Mouse (Mus musculus): ENCODE data around the gene Hmgn1.
"Not testable (repeated sequence)": the region's sequence is repeated elsewhere in the genome, so short reads cannot be mapped to it uniquely, and the experiment has no call there.

Hmgn1 gene

DNA sequence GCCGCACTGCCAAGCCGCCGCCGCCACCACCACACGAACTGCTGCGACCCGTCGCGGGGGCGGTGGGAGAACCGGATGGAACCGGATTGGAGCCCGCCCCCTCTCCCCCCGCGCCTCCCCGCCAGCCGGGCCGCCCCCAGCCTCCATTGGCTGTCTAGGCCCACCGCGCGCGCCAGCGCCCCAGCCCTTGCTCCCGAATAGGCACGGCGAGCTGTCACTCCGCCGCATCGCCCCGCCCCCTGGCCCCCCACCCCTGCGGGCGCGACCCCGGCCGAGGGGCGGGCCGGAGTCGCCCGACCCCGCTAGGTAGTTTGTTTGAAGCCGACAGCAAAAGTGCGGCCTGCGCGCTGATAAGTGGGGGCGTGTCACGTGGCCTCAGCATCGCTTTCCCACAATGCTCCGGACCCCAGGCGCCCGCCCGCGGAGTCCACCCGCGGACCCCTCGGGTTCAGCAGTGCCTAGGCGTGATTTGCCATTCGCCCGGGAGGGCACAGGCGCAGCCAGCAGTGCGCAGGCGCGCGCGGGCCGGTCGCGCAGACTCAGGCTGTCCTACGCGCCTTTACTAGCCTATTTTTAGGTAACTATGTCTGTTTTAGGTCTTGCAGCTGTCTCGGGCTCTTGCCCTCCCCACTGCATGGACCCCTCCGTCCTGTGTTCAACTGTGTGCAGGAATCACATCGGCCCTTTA, at the start of gene Hmgn1:
Gene Hmgn1, minus strand, starts transcription at position 73 of the 688 bp plus-strand sequence.
- peak; percentile 99 for DNase-seq (ENCODE audit: low read depth, low spot score)

DNA sequence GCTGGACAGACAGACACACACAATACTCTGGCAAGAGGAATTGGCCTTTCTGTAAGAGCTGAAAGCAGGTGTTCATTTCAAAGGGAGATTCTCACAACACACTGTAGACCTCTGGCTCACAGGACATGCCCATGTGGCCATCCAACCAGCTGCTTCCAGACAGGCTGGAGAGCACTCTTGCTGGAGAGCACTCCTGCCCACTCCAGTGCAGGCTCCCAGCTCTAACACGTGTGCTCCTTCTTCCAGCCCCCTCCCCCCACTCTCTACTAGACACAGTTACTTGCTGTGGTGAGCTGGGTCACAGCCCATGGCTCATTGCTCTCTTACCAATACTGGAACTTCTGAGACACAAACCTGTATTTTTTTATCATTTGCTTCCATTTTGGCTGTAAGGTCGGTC, 47.9 kb upstream of the Hmgn1 start:
- DNase-seq (ENCODE audit: low read depth, low spot score): no peak

DNA sequence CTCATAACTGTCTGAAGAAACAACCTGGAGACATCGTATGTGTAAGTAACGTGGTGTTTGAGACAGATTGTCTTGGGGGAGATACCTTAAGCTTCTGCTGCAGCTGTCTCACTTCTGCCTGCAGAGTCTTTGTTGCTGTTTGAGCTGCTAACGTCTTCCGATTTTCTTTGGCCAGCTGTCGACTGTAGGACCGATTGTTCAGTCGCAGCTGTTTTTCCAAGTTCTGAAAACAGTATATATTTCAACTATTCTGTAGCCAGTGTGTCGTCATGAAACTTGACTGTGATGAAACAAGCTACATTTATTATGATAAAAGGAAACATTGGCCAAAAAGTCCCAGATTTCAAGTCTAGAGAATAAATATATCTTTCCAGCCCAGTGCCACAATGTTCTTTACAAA, 46.1 kb upstream of the Hmgn1 start:
- DNase-seq (ENCODE audit: low read depth, low spot score): no peak

DNA sequence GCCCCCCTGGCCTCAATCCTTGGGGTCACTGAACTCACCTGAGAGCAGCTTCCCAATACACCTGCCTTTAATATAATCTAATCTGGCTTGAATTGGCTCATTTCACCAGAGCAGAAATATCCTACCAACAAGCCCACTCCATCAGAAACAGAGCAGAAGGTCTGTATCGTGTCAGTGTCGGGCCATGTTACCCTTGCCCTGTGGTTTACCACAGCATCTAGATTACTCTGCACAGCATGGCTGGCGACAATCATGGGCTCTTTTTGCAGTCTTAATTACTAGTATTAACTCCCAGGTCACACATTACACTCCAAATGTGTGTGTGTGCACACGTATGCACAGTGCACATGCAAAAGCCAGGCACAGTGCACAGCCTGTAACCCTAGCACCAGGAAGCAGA, 41.3 kb upstream of the Hmgn1 start:
- DNase-seq (ENCODE audit: low read depth, low spot score): no peak

DNA sequence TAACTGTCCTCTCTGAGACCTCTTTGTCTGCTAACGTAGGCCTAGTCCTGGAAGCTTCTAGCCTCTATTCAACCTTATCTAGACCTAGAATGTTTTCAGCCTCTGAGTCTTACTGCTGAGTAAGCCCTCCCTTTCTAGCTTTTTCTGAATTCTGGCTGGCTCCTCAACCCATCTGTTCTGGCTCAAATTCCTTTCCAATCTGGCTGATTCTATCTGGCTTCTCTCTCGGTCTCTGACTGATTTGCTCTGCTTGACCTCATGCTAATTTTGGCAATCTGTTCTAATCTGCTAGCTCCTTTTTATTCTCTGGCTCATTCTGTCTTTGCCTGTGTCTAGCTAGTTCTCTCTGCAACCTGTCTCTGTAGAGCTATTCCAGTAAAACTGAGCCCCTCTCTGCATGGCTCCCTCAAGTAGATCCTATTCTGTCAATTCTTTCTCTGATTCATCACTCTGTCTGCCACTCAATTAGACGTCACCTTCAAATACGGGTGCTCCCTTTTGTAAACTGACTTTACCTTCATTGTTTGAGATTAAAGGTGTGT, 38.3 kb upstream of the Hmgn1 start:
- no peak for DNase-seq (ENCODE audit: low read depth, low spot score)

DNA sequence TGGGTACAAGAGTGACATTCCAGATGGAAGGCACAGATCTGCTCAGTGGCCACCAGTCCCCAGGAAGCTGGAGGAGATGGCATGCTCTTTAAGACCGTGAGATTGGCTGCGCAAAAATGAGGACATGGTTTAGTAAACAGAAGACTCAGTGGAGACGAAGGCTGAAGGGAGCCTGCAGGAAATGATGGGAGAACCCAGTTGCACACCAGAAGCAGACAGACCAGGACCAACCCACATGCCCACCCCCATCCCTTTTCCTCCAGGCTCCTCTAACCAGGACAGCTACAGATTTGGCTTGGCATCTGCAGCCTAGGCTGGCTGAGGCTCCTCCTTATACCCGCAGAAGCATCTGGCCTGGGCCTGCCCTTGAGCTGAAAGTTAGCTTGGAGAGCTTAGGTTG, 33.8 kb upstream of the Hmgn1 start:
- no peak for DNase-seq (ENCODE audit: low read depth, low spot score)

DNA sequence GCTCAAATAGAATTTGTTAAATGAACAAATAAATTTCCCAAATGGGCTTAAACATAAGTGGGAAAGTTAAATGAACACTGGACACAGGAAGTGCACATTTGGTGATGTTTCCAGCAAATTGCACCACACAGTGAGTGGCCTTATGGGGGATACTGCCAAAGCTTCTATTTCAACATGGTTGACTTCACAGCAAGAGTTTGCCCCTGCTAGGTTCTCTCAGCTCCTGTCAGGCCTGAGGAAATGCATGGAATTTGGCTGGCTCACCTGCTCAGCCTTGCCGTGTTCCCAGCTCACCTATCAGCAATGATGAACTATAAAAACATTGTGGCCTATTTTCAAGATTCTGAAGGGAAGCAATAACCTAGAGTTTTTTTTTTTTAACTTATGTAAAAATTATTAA, 33.4 kb upstream of the Hmgn1 start:
- no peak for DNase-seq (ENCODE audit: low read depth, low spot score)

DNA sequence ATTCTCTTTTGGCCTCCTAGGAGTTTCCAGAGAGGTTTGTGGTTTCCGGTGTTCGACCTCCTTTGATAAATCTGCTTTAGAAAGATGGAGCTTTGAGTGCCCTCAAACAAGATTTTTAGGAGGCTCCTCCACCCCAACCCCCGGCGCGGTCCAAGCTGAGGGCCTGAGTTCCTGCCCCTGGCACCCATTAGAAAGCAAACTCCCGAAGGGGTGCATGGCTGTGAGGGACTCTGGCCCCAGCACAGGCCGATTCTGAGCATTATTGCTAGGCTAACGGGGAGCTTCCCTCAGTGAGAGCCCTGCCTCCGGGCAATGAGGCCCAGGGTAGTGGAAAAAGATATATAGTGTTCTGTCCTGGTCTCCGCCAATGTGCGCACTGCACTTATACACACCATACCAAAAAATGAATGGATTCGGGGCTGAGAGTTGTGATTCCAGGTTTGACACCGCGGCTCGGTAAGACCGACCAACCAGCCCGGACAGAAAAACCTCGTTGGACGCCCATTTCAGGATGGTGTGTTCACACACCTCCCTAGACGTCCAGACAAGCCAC, 32.3 kb upstream of the Hmgn1 start:
- no peak for DNase-seq (ENCODE audit: low read depth, low spot score)

DNA sequence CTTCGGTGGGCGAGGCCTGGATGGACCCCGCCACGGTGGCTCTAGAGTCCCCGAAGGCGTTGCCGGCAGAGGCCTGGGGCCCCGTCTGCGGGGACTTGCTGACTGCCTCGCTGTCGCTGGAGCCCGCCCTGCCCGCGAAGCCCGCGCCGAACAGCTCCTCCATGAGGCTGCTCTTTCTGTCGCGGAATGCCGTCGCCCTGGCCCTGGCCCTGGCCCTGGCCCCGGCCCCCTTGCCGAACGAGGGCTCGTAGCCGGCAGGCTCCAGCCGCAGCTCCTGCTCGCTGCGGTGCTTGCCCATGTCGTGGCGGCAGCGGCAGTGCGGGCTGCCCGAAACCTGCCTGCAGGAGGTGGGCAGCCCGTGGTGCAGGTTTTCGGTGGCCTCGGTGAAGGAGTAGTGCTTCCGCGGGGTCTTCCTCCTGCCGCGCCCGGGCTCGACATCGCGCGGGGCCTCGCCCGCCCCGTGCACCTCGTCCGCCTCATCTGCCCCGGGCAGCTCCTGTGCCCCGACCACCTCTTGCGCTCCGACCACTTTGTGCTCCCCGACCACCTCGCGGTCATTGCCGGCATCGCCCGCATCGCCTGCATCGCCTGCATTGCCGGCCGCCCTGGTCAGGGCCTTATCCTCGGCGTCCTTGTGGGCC, 31.7 kb upstream of the Hmgn1 start:
- peak; percentile 38 for DNase-seq (ENCODE audit: low read depth, low spot score)

DNA sequence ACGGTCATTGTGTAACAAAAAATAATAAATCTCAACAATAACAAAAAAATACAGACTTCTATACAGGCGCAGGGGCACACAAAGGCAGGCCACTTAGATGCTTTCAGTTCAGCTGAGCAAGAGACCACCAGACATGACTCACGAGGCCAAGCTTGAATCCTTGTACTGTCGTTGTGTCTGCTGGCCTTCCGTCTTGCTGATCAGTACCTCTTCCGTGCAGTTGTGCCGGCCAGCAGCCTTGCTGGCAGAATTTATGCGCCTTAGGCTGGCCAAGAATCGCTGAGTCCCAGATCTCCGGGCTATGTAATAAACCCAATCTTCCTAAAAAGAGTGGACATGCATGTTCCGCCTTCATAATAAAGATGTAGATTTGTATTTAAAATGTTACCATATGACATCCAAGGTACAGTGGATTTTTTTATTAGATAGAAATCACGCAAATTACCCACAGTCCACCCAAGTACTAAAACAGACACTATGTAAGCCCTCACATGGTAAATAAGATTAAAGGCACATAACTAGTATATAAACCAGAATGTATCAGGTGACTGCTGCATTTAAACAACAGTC, 31.1 kb upstream of the Hmgn1 start:
- no peak for DNase-seq (ENCODE audit: low read depth, low spot score)

DNA sequence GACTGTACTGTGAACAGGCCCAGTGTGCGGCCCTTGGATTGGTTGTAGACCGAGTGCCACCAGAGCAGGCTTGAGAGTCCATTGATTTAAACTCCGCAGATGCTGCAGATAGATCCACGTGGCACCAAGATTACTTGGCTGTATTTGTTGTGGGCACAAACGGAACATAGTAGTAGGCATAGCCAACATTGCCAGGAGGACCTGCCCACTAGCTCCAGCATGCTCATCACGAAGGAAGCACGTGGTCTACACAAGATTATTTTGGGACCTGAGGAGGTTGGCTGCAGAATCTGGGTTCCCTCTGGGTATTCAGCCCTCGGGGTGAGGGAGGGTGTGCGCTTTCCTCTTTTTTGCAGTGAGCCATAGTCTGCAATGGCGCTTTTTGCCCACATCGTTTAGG, 29.6 kb upstream of the Hmgn1 start:
- DNase-seq (ENCODE audit: low read depth, low spot score): no peak

DNA sequence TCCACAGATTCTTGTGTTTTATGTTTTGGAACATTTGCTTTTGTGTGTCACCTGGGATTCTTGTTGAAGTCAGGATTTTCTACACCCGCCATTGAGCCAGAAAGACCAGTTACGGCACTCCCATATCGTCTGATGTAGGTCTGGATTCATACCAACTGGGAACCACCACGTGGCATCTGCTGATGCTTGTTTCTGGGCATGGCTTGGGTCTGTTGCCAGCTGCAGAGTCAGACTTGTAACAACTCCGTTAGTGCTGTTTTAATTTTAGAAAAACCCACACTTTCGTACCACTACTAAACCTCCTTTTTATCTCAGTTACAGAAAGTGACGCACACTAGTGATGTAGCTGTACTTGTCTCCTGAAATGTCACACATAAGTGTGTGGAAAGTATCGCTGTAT, 28.5 kb upstream of the Hmgn1 start:
- DNase-seq (ENCODE audit: low read depth, low spot score): no peak

DNA sequence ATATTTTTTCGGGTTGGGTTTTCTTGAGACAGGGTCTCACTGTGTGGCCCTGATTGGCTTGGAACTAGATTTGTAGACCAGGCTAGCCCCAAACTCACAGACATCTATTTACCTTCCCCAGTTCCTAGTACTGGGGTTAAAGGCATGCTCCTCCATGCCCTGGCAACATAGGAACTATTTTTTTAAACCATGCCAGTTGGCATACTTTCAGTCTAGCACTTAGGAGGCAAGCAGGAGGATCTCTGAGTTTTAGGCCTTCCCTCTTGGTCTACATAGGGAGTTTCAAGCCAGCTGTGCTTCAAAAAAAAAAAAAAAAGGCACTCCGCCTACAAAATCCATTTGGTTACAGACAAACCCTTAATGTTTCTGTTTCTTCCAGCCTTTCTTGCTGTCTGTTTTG, 26.9 kb upstream of the Hmgn1 start:
- DNase-seq (ENCODE audit: low read depth, low spot score): no peak

DNA sequence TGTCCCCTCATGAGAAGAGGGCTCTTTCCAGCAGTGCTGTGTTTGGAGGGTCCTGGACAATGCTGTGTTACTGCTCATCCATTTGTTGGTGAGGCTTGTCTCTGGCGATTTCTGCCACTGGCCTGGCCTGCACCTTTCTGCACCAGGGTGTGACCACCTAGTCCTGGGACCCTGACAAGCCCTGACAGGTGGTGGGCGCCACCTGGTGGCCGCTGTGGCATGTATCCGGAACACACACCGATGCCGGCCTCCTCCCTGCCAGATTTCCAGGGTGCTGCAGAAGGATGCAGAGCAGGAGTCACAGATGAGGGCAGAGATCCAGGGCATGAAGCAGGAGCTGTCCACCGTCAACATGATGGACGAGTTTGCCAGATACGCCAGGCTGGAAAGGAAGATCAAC, 24.0 kb upstream of the Hmgn1 start:
- DNase-seq (ENCODE audit: low read depth, low spot score): peak; percentile 73

DNA sequence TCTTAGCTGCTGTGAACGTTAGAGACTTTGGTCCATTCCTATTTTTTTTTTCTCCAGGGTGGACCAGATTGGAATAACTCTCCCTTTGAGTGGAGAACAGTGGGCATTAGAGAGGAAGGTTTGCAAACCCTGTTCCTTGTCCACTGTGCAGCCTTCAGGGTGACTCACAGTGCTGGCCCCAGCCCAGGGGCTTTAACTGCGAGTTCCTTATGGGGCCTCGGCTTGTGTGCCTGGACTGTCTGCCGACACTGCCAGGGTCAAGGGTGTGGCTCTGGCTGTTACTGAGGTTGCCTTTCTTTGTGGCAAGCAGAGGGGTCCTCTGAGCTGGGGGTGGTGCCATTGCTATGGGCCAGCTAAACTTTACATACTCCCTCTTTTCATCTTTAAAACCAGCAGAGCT, 23.5 kb upstream of the Hmgn1 start:
- no peak for DNase-seq (ENCODE audit: low read depth, low spot score)

DNA sequence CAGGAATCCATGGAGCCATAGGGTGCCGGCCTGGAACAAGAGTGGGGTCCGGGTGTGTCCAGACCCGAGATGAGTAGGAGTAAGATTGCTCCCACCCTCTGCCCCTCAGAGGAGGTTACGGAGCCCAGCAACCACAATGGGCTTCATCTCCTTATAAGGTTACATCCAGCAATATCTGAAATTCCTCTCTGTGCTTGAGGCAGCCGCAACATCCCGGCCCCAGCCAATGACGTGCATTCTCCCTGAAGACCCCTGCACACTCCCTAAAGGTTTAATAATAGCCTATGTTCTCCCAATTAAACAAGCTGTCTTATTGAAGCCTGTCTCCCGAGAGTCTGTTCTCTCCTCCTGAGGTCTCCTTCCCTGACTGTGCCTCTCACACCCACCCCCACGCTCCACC, 21.8 kb upstream of the Hmgn1 start:
- DNase-seq (ENCODE audit: low read depth, low spot score): no peak

DNA sequence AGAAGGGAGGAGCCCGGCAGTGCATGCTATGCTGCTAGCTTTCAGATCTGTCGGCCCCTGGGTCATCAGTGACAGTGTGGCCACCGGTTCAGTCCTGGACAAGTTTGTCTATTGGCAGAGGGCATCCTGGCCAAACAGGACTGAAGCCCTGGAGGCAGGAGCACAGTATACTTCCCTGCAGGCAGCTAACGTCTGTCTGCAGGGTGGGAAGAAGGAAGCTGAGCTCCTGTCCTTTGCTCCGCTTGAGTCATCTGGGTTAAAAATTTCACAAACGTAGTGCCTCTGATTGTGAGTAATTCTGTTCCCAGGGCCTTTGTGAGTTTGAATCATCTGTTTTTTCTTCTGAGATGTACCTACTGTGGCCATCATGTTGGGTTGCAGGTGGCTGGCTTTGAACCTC, 21.3 kb upstream of the Hmgn1 start:
- no peak for DNase-seq (ENCODE audit: low read depth, low spot score)

DNA sequence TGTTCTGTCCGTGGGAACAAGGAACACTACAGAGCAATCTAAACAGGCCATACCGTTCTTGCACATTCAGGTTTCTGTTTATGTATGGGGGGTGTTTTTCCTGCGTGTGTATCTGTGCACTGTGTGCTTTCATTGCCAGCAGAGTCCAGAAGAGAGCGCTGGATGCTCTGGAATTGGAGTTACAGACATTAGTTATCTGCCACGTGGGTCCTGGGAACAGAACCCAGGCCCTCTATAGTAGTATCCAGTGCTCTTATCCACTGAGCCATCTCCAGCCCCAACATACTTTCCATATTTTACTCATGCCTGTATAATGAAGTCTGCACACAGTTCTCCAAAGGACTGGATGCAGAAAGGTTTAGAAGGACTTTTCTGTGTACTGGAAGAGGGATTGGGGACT, 18.3 kb upstream of the Hmgn1 start:
- DNase-seq (ENCODE audit: low read depth, low spot score): no peak

DNA sequence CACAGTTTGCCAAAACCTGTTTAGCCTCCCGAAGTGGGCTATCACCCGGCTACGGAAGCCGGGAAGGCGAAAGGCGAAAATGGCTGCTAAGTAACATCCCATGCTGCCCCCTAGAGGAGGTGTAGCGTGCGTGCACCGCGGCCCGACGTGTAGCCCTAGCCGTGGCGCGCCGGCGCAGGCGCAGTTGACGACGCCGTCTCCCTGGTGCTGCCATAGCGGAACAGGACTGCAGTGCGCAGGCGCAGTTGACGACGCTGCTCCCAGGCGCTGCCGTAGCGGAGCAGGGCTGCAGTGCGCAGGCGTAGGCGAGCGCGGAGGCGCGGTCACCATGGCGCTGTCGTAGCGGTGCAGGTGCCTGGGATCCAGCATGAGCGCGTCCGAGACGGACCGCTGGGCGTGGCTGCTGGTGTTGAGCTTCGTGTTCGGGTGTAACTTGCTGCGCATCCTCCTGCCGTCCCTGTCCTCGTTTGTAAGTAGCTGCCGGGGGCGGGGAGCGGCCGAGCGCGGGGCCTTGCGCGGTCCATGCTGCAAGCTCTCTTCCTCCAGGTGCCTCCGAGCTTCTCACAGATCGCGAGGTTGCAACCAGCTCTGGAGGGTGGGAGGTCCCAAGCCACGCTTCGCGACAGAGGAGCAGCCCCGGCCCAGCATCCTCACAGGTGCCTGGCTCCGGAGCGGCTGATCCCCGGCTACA, 17.7 kb upstream of the Hmgn1 start, which contains the start of gene Wrb:
Gene Wrb, plus strand, starts transcription at position 298 of the 691 bp plus-strand sequence.
- DNase-seq (ENCODE audit: low read depth, low spot score): peak; percentile 100

DNA sequence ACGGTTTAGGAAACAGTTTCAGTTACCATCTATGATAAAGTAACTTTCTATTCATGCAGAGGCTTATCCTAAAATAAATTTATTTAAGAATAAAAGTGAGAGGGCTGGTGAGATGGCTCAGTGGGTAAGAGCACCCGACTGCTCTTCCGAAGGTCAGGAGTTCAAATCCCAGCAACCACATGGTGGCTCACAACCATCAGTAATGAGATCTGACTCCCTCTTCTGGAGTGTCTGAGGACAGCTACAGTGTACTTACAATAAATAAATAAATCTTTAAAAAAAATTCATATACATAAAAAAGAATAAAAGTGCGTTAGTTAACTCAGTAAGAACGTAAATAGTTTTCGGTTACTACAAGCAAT, 17.2 kb upstream of the Hmgn1 start:
- not testable (repeated sequence) for DNase-seq (ENCODE audit: low read depth, low spot score)

DNA sequence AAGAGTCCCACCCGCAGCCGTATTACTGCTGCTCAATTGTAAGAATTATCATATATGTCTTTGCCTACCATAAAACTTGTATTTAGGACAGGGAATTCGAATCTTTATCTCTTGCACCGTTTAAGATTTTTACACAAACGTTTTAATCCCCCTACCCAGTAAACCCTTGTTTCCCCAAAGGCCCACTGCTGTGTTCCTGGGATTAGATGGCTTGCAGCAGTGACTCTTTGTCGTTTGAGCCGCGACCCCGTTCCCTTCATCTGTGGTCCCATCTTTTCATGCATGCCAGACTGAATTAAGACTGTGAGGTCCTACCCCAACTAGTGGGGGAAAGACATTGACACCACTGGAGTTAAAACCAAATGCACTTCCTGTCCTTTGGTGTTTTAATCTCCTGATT, 937 bp upstream of the Hmgn1 start:
- DNase-seq (ENCODE audit: low read depth, low spot score): no peak

DNA sequence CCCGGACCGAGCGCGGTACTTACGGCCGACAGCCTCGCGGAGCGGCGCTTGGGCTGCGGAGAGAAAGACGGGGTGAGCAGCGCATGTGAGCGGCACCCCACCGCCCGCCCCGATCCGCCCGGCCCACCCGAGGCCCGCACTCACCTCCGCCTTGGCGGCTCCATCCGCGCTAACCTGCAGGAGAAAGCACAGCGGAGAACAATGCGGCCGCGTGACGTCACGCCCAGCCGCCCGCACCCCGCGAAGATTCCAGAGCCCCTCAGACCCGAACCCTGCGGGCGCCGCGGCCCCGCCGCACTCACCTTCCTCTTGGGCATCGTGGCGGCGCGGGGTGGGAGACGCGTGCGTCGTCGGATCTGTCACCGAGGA, 257 bp downstream of the Hmgn1 start:
- no peak for DNase-seq (ENCODE audit: low read depth, low spot score)

Data from ES-CJ7 (cell line).